Mouse (Mus musculus): ENCODE data around the gene Xpnpep1. TPM values are rescaled to one million over a fixed set of nuclear protein-coding genes. Genes with fewer than 3 reads are reported as not detected.
A peak's percentile ranks its signal among the peaks of the same experiment; 100 is the strongest.

Xpnpep1 gene
- polyA plus RNA-seq, 1 experiment, result 185 TPM

GRCm38 (mm10) chr19:53070870-53071269, 30.9 kb upstream of the Xpnpep1 start:
- Histone ChIP-seq H3K27ac (ENCODE audit: insufficient read depth, low read length) (peak overlapping the region; percentile 52; the same call in 1 of the 2 replicates), H3K4me1 (ENCODE audit: control insufficient read depth, insufficient read depth, low read length) (no peaks in the 10 kb centered on the region)
- TF ChIP-seq CTCF (IDR thresholded peaks at IDR 0.05; ENCODE audit: low read depth, low read length) (no peak), EP300 (IDR thresholded peaks at IDR 0.05; ENCODE audit: insufficient read depth, low read depth, low read length) (no peak), POLR2A (IDR thresholded peaks at IDR 0.05; ENCODE audit: insufficient read depth, low read length) (no peak)

GRCm38 (mm10) chr19:53069451-53069850, 29.4 kb upstream of the Xpnpep1 start:
- TF ChIP-seq CTCF (IDR thresholded peaks at IDR 0.05; ENCODE audit: low read depth, low read length) (no peak), EP300 (IDR thresholded peaks at IDR 0.05; ENCODE audit: insufficient read depth, low read depth, low read length) (no peak), POLR2A (IDR thresholded peaks at IDR 0.05; ENCODE audit: insufficient read depth, low read length) (no peak)
- Histone ChIP-seq H3K27ac (ENCODE audit: insufficient read depth, low read length) (no peak overlapping the region), H3K4me1 (ENCODE audit: control insufficient read depth, insufficient read depth, low read length) (peaks cover 3% of the 10 kb centered on the region), H3K36me3 (ENCODE audit: control insufficient read depth, insufficient read depth, low read length, poor library complexity, severe bottlenecking) (no peaks in the 10 kb centered on the region), H3K27me3 (ENCODE audit: control insufficient read depth, insufficient read depth, low read length, poor library complexity, severe bottlenecking) (no peaks in the 10 kb centered on the region), H3K9ac (ENCODE audit: low read depth, poor library complexity, severe bottlenecking) (no peak overlapping the region), H3K4me3 (ENCODE audit: low read depth, low read length) (no peak overlapping the region), H3K9me3 (replicated peaks; ENCODE audit: control insufficient read depth, insufficient read depth, low read length, poor library complexity, severe bottlenecking) (no peaks in the 10 kb centered on the region)

More at GRCm38 (mm10) chr19:53070870-53071269, 30.9 kb upstream of the Xpnpep1 start:
- Histone ChIP-seq H3K27me3 (ENCODE audit: control insufficient read depth, insufficient read depth, low read length, poor library complexity, severe bottlenecking) (no peaks in the 10 kb centered on the region), H3K36me3 (ENCODE audit: control insufficient read depth, insufficient read depth, low read length, poor library complexity, severe bottlenecking) (no peaks in the 10 kb centered on the region), H3K9me3 (replicated peaks; ENCODE audit: control insufficient read depth, insufficient read depth, low read length, poor library complexity, severe bottlenecking) (no peaks in the 10 kb centered on the region), H3K4me3 (ENCODE audit: low read depth, low read length) (no peak overlapping the region), H3K9ac (ENCODE audit: low read depth, poor library complexity, severe bottlenecking) (no peak overlapping the region)

GRCm38 (mm10) chr19:53066934-53067333, 26.9 kb upstream of the Xpnpep1 start:
- TF ChIP-seq CTCF (IDR thresholded peaks at IDR 0.05; ENCODE audit: low read depth, low read length) (no peak), EP300 (IDR thresholded peaks at IDR 0.05; ENCODE audit: insufficient read depth, low read depth, low read length) (no peak)
- H3K4me3 ChIP-seq (ENCODE audit: low read depth, low read length), result peak overlapping the region; percentile 37

GRCm38 (mm10) chr19:53066531-53066930, 26.5 kb upstream of the Xpnpep1 start:
- no peaks in the 10 kb centered on the region for H3K9me3 ChIP-seq (replicated peaks; ENCODE audit: control insufficient read depth, insufficient read depth, low read length, poor library complexity, severe bottlenecking)
- H3K27me3 ChIP-seq (ENCODE audit: control insufficient read depth, insufficient read depth, low read length, poor library complexity, severe bottlenecking), result no peaks in the 10 kb centered on the region
- H3K36me3 ChIP-seq (ENCODE audit: control insufficient read depth, insufficient read depth, low read length, poor library complexity, severe bottlenecking), result no peaks in the 10 kb centered on the region
- peak overlapping the region; percentile 37; the same call in 1 of the 2 replicates for H3K4me3 ChIP-seq (ENCODE audit: low read depth, low read length)
- peaks cover 5% of the 10 kb centered on the region for H3K4me1 ChIP-seq (ENCODE audit: control insufficient read depth, insufficient read depth, low read length)
- H3K9ac ChIP-seq (ENCODE audit: low read depth, poor library complexity, severe bottlenecking), result no peak overlapping the region
- TF ChIP-seq CTCF (IDR thresholded peaks at IDR 0.05; ENCODE audit: low read depth, low read length), result no peak
- TF ChIP-seq POLR2A (IDR thresholded peaks at IDR 0.05; ENCODE audit: insufficient read depth, low read length), result no peak
- no peak for TF ChIP-seq EP300 (IDR thresholded peaks at IDR 0.05; ENCODE audit: insufficient read depth, low read depth, low read length)
- H3K27ac ChIP-seq (ENCODE audit: insufficient read depth, low read length), result no peak overlapping the region

More at GRCm38 (mm10) chr19:53066934-53067333, 26.9 kb upstream of the Xpnpep1 start:
- Histone ChIP-seq H3K9ac (ENCODE audit: low read depth, poor library complexity, severe bottlenecking) (no peak overlapping the region), H3K27me3 (ENCODE audit: control insufficient read depth, insufficient read depth, low read length, poor library complexity, severe bottlenecking) (no peaks in the 10 kb centered on the region), H3K9me3 (replicated peaks; ENCODE audit: control insufficient read depth, insufficient read depth, low read length, poor library complexity, severe bottlenecking) (no peaks in the 10 kb centered on the region), H3K27ac (ENCODE audit: insufficient read depth, low read length) (no peak overlapping the region), H3K36me3 (ENCODE audit: control insufficient read depth, insufficient read depth, low read length, poor library complexity, severe bottlenecking) (no peaks in the 10 kb centered on the region), H3K4me1 (ENCODE audit: control insufficient read depth, insufficient read depth, low read length) (peaks cover 5% of the 10 kb centered on the region)

- no peaks in the 10 kb centered on the region for H3K27me3 ChIP-seq (ENCODE audit: control insufficient read depth, insufficient read depth, low read length, poor library complexity, severe bottlenecking)
- peaks cover 5% of the 10 kb centered on the region for H3K4me1 ChIP-seq (ENCODE audit: control insufficient read depth, insufficient read depth, low read length)
- no peak overlapping the region for H3K9ac ChIP-seq (ENCODE audit: low read depth, poor library complexity, severe bottlenecking)
- TF ChIP-seq POLR2A (IDR thresholded peaks at IDR 0.05; ENCODE audit: insufficient read depth, low read length), result no peak
- TF ChIP-seq EP300 (IDR thresholded peaks at IDR 0.05; ENCODE audit: insufficient read depth, low read depth, low read length), result no peak
- TF ChIP-seq CTCF (IDR thresholded peaks at IDR 0.05; ENCODE audit: low read depth, low read length), result no peak
- no peaks in the 10 kb centered on the region for H3K9me3 ChIP-seq (replicated peaks; ENCODE audit: control insufficient read depth, insufficient read depth, low read length, poor library complexity, severe bottlenecking)
- H3K27ac ChIP-seq (ENCODE audit: insufficient read depth, low read length), result peak overlapping the region; percentile 18; the same call in 1 of the 2 replicates
- H3K4me3 ChIP-seq (ENCODE audit: low read depth, low read length), result no peak overlapping the region
- H3K36me3 ChIP-seq (ENCODE audit: control insufficient read depth, insufficient read depth, low read length, poor library complexity, severe bottlenecking), result no peaks in the 10 kb centered on the region
These were observed 25.0 kb upstream of the Xpnpep1 start for GRCm38 (mm10) chr19:53064972-53065361.

- Histone ChIP-seq H3K4me1 (ENCODE audit: control insufficient read depth, insufficient read depth, low read length) (peaks cover 5% of the 10 kb centered on the region), H3K9ac (ENCODE audit: low read depth, poor library complexity, severe bottlenecking) (no peak overlapping the region), H3K9me3 (replicated peaks; ENCODE audit: control insufficient read depth, insufficient read depth, low read length, poor library complexity, severe bottlenecking) (no peaks in the 10 kb centered on the region), H3K36me3 (ENCODE audit: control insufficient read depth, insufficient read depth, low read length, poor library complexity, severe bottlenecking) (no peaks in the 10 kb centered on the region), H3K4me3 (ENCODE audit: low read depth, low read length) (no peak overlapping the region), H3K27ac (ENCODE audit: insufficient read depth, low read length) (peak overlapping the region; percentile 18; the same call in 1 of the 2 replicates), H3K27me3 (ENCODE audit: control insufficient read depth, insufficient read depth, low read length, poor library complexity, severe bottlenecking) (no peaks in the 10 kb centered on the region)
- TF ChIP-seq EP300 (IDR thresholded peaks at IDR 0.05; ENCODE audit: insufficient read depth, low read depth, low read length) (peak; percentile 89), CTCF (IDR thresholded peaks at IDR 0.05; ENCODE audit: low read depth, low read length) (no peak), POLR2A (IDR thresholded peaks at IDR 0.05; ENCODE audit: insufficient read depth, low read length) (no peak)
These were observed 24.4 kb upstream of the Xpnpep1 start for GRCm38 (mm10) chr19:53064292-53064971.

Measured in ES-Bruce4 (cell line).